Mouse (Mus musculus) CH12.LX (cell line): ENCODE results near the gene Ncor2. TPM values are rescaled to one million over a fixed set of nuclear protein-coding genes. Genes with fewer than 3 reads are reported as not detected.

Experiments used
- DNase-seq: peaks from one replicate; pipeline ENCODE4 v3.0.0-alpha.2; 2013; ENCODE audit errors: extremely low read depth
- H3K27ac ChIP-seq: 2 replicates; pipeline ENCODE4 v1.5.1; 2012; ENCODE audit warnings: low read depth, mild to moderate bottlenecking, control low read depth, moderate library complexity; ENCODE audit not compliant: insufficient read depth
- H3K27me3 ChIP-seq: replicated peaks from 2 replicates; pipeline ENCODE3; 2012; ENCODE audit warnings: inconsistent platforms
- H3K36me3 ChIP-seq, 2 experiments: replicated peaks in 1 of 2; 2 replicates each; pipeline versions ENCODE3 to v1.6.1; 2012; ENCODE audit warnings: inconsistent platforms in 1 of 2, low read length in 1 of 2, mild to moderate bottlenecking in 1 of 2, mixed read lengths in 1 of 2, moderate library complexity in 1 of 2; ENCODE audit not compliant: control insufficient read depth in 1 of 2, insufficient read depth in 1 of 2
- H3K4me1 ChIP-seq, 2 experiments: 2 replicates each; pipeline ENCODE4 v1.6.1; 2012; ENCODE audit warnings: inconsistent platforms in 1 of 2, moderate library complexity in 1 of 2; ENCODE audit not compliant: insufficient read depth in 2 of 2, control insufficient read depth in 1 of 2
- H3K4me2 ChIP-seq: 2 replicates; pipeline ENCODE4 v1.6.1; 2012; ENCODE audit warnings: low read depth, mild to moderate bottlenecking, control low read depth; ENCODE audit not compliant: poor library complexity, insufficient read depth, severe bottlenecking
- H3K4me3 ChIP-seq, 3 experiments: fragments of 150-350 bp in 1 of 3; sonication (generic) in 1 of 3; replicated peaks in 1 of 3; 2 replicates each; pipeline versions ENCODE3 to v1.5.1; 2011 to 2012; ENCODE audit warnings: low read depth in 2 of 3, low read length in 2 of 3, mild to moderate bottlenecking in 2 of 3, moderate library complexity in 2 of 3, control low read depth in 1 of 3, improper control_type of control experiment in 1 of 3, inconsistent platforms in 1 of 3, mixed read lengths in 1 of 3; ENCODE audit not compliant: poor library complexity in 1 of 3
- H3K79me2 ChIP-seq: replicated peaks from 2 replicates; pipeline ENCODE4 v1.6.1; 2012; ENCODE audit warnings: mild to moderate bottlenecking, moderate library complexity; ENCODE audit not compliant: control insufficient read depth, poor library complexity, insufficient read depth, severe bottlenecking; ENCODE audit errors: extremely low read depth
- H3K9ac ChIP-seq: 2 replicates; pipeline ENCODE4 v1.6.1; 2012; ENCODE audit warnings: low read depth, mild to moderate bottlenecking, control low read depth, moderate library complexity; ENCODE audit not compliant: insufficient read depth
- H3K9me3 ChIP-seq: replicated peaks from 2 replicates; pipeline ENCODE3; 2012; ENCODE audit warnings: low read length, inconsistent platforms, mixed read lengths
- BHLHE40 ChIP-seq: IDR thresholded peaks from 2 replicates; pipeline ENCODE4 v1.6.1; 2011; ENCODE audit warnings: mild to moderate bottlenecking, low read depth, low read length, improper control_type of control experiment
- CHD2 ChIP-seq: IDR thresholded peaks from 2 replicates; pipeline ENCODE4 v1.6.1; 2011; ENCODE audit warnings: low read length, improper control_type of control experiment
- CTCF ChIP-seq, 2 experiments: IDR thresholded peaks in 1 of 2; conservative IDR thresholded peaks in 1 of 2; 2 replicates each; pipeline ENCODE4 v1.5.1; 2011 to 2012; ENCODE audit warnings: low read depth in 2 of 2, low read length in 2 of 2, improper control_type of control experiment in 1 of 2, inconsistent platforms in 1 of 2, mild to moderate bottlenecking in 1 of 2, moderate library complexity in 1 of 2
- E2F4 ChIP-seq: IDR thresholded peaks from 2 replicates; pipeline ENCODE4 v1.6.1; 2011; ENCODE audit warnings: low read depth, low read length, improper control_type of control experiment; ENCODE audit not compliant: insufficient replicate concordance
- HCFC1 ChIP-seq: IDR thresholded peaks from 2 replicates; pipeline ENCODE4 v1.6.1; 2012; ENCODE audit warnings: low read depth, mild to moderate bottlenecking, inconsistent platforms, low read length, improper control_type of control experiment
- JUN ChIP-seq: IDR thresholded peaks from 2 replicates; pipeline ENCODE4 v1.6.1; 2011; ENCODE audit warnings: low read depth, mild to moderate bottlenecking, low read length, improper control_type of control experiment, moderate library complexity; ENCODE audit not compliant: insufficient read depth
- JUND ChIP-seq: conservative IDR thresholded peaks from 2 replicates; pipeline ENCODE4 v1.6.1; 2011; ENCODE audit warnings: low read depth, low read length, improper control_type of control experiment
- KAT2A ChIP-seq: IDR thresholded peaks from 2 replicates; pipeline ENCODE4 v1.6.1; 2012; ENCODE audit warnings: low read length, improper control_type of control experiment, inconsistent platforms; ENCODE audit not compliant: insufficient replicate concordance
- MAFK ChIP-seq: IDR thresholded peaks from 2 replicates; pipeline ENCODE4 v1.6.1; 2011; ENCODE audit warnings: low read length, improper control_type of control experiment; ENCODE audit not compliant: insufficient replicate concordance
- MYC ChIP-seq: IDR thresholded peaks from 2 replicates; pipeline ENCODE4 v1.6.1; 2011; ENCODE audit warnings: low read depth, mild to moderate bottlenecking, improper control_type of control experiment, low read length
- NRF1 ChIP-seq: IDR thresholded peaks from 2 replicates; pipeline ENCODE4 v1.6.1; 2014; ENCODE audit warnings: low read depth, mild to moderate bottlenecking, inconsistent platforms, low read length, improper control_type of control experiment, moderate library complexity
- POLR2A ChIP-seq: IDR thresholded peaks from 2 replicates; pipeline ENCODE4 v1.6.1; 2011; ENCODE audit warnings: low read depth, mild to moderate bottlenecking, improper control_type of control experiment, low read length
- TCF12 ChIP-seq: IDR thresholded peaks from 2 replicates; pipeline ENCODE4 v1.6.1; 2014; ENCODE audit warnings: low read depth, mild to moderate bottlenecking, inconsistent platforms, low read length, improper control_type of control experiment
- UBTF ChIP-seq: IDR thresholded peaks from 2 replicates; pipeline ENCODE4 v1.6.1; 2012; ENCODE audit warnings: low read depth, mild to moderate bottlenecking, inconsistent platforms, low read length, improper control_type of control experiment, moderate library complexity
- USF1 ChIP-seq: IDR thresholded peaks from 2 replicates; pipeline ENCODE4 v1.6.1; 2014; ENCODE audit warnings: low read depth, mild to moderate bottlenecking, inconsistent platforms, low read length, improper control_type of control experiment
- ZMIZ1 ChIP-seq: IDR thresholded peaks from 2 replicates; pipeline ENCODE4 v1.6.1; 2012; ENCODE audit warnings: low read depth, mild to moderate bottlenecking, inconsistent platforms, low read length, improper control_type of control experiment
- ZNF384 ChIP-seq: IDR thresholded peaks from 2 replicates; pipeline ENCODE4 v1.6.1; 2012; ENCODE audit warnings: low read depth, low read length, improper control_type of control experiment, inconsistent platforms
- dilution Hi-C: fragments of 300-500 bp; cut with MboI; formaldehyde crosslinking; loops from 2 replicates; pipeline ENCODE4 v1.14.3; 2020; ENCODE audit warnings: low sequenced_read_pairs; ENCODE audit not compliant: extremely low pct_unique_long_range_greater_than_20kb, extremely low pct_ligation_motif_present
- in situ Hi-C: fragments of 300-500 bp; cut with MboI; formaldehyde crosslinking; loops from 3 replicates; pipeline ENCODE4 v1.14.3; 2019; ENCODE audit warnings: low sequenced_read_pairs, low pct_ligation_motif_present, low pct_unique_long_range_greater_than_20kb, mixed read lengths
- polyA plus RNA-seq: library from polyadenylated mRNA; unstranded; fragments of >175 nt; gene quantifications from 2 replicates; pipeline ENCODE4 v1.2.1, GENCODE M21; 2012; ENCODE audit warnings: low read depth; ENCODE audit not compliant: insufficient read length
- total RNA-seq, 2 experiments: library from RNA; depleted of rRNA; stranded (reverse); fragments of 300-350 nt in 1 of 2; fragments of >200 nt in 1 of 2; gene quantifications; 2 replicates each; pipeline ENCODE4 v1.2.3; 2012 to 2014

The Ncor2 gene
- total and polyA plus RNA-seq, 3 experiments = 3.9 to 44.7 (median 10.8) TPM

GRCm38 (mm10) chr5:125045202-125045601, 133.8 kb downstream of the Ncor2 start:
- no peak for TF ChIP-seq ZMIZ1
- TF ChIP-seq CTCF (conservative IDR thresholded peaks at IDR 0.05 in 1 of 2, IDR thresholded peaks at IDR 0.05 in 1 of 2; ENCODE audit: low read depth in 2 of 2, low read length in 2 of 2) = no peak
- no peak for TF ChIP-seq JUN
- no peak for TF ChIP-seq POLR2A
- no peak for TF ChIP-seq E2F4
- no peak for TF ChIP-seq JUND
- TF ChIP-seq, all 38 proteins: peak for 0
- H3K27me3 ChIP-seq = no peaks in the 10 kb centered on the region
- dilution Hi-C loops (no loop called here), in situ Hi-C loops (no loop called here)
- no peak for DNase-seq
- no peaks in the 10 kb centered on the region for H3K9me3 ChIP-seq
- no peak overlapping the region for H3K9ac ChIP-seq
- H3K27ac ChIP-seq = no peak overlapping the region
- H3K79me2 ChIP-seq = no peaks in the 10 kb centered on the region
- H3K4me1 ChIP-seq = peaks cover 15 to 61% of the 10 kb centered on the region in 2 experiments
- H3K4me2 ChIP-seq = no peak overlapping the region
- H3K36me3 ChIP-seq = peaks cover 46 to 95% of the 10 kb centered on the region in 2 experiments
- H3K4me3 ChIP-seq = no peak overlapping the region

GRCm38 (mm10) chr5:125043448-125043847, 135.6 kb downstream of the Ncor2 start:
- in situ Hi-C loops = no loop called here
- Histone ChIP-seq H3K4me3 (no peak overlapping the region), H3K9me3 (no peaks in the 10 kb centered on the region)
- TF ChIP-seq USF1 (no peak), KAT2A (no peak), UBTF (no peak), NRF1 (no peak), POLR2A (no peak), CHD2 (no peak), MAFK (no peak)
- TF ChIP-seq, all 38 proteins: peak for 0
- Histone ChIP-seq H3K36me3 (peaks cover 38 to 95% of the 10 kb centered on the region in 2 experiments), H3K27ac (no peak overlapping the region), H3K9ac (no peak overlapping the region), H3K27me3 (no peaks in the 10 kb centered on the region), H3K79me2 (no peaks in the 10 kb centered on the region), H3K4me2 (no peak overlapping the region), H3K4me1 (peaks cover 25 to 70% of the 10 kb centered on the region in 2 experiments)
- DNase-seq = no peak
- dilution Hi-C loops = no loop called here

- no peaks in the 10 kb centered on the region for H3K79me2 ChIP-seq
- H3K9ac ChIP-seq = no peak overlapping the region
- H3K36me3 ChIP-seq = peaks cover 38 to 95% of the 10 kb centered on the region in 2 experiments
- no peak for DNase-seq
- H3K27ac ChIP-seq = no peak overlapping the region
- no peak overlapping the region for H3K4me3 ChIP-seq
- TF ChIP-seq HCFC1 = no peak
- TF ChIP-seq MYC = no peak
- TF ChIP-seq ZNF384 = no peak
- TF ChIP-seq TCF12 = no peak
- no peak for TF ChIP-seq BHLHE40
- no peak overlapping the region for H3K4me2 ChIP-seq
- dilution Hi-C loops = no loop called here
- peaks cover 25 to 72% of the 10 kb centered on the region in 2 experiments for H3K4me1 ChIP-seq
- in situ Hi-C loops = no loop called here
- H3K27me3 ChIP-seq = no peaks in the 10 kb centered on the region
- H3K9me3 ChIP-seq = no peaks in the 10 kb centered on the region
These were observed 137.4 kb downstream of the Ncor2 start for GRCm38 (mm10) chr5:125041578-125041977.
